Mouse (Mus musculus) lung, postnatal 36 days (tissue): ENCODE measurements around the gene Olfr1535.

ENCODE experiments used
- DNase-seq: peaks from one replicate; pipeline ENCODE4 v3.0.0; 2022; ENCODE audit warnings: mixed read lengths

Olfr1535 gene

DNA sequence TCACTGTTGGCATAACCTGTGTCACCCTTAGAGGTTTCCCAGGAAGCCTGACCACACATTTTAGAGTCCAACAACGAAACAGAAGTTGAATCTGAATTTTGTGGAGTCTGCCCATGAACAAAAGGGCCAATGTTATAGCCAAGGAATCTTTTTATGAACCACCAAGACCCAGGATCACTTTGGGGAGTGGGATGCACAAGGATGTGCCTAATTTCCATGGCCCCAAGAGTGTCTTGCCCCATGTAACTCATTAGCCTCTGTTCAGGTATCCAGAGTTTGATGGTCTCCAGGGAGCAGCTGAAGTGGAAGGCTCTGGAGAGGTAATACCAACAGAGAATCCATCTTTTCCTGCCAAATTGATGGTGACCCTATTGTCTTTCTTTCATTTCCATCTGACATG is at the start of gene Olfr1535:
Gene Olfr1535, minus strand, starts transcription at position 101 of the 400 bp plus-strand sequence.
- DNase-seq = no peak

- DNase-seq = no peak
These were observed 31.9 kb upstream of the Olfr1535 start for GRCm38 (mm10) chr13:21591618-21592017.

DNA sequence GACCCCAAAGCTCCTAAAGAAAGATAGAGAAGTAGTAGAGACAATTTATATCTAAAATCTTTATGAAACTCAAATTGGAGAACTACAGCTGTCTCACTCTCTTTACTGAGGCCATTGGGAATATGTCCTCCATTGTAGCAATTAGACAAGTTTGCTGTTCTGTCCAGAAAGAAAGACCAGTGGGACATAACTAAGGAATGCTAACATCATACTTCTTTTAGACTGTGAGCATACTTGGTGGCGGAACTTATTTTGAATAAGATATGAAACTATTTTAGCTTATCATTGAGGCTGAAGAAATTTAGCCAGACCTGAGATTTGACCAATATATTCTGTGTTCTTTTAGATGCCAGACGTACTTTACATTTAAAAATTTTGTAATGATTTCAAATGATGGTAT is 22.0 kb upstream of the Olfr1535 start, which contains the start of gene Olfr1364:
Gene Olfr1364, minus strand, starts transcription at position 101 of the 400 bp plus-strand sequence.
- no peak for DNase-seq

DNA sequence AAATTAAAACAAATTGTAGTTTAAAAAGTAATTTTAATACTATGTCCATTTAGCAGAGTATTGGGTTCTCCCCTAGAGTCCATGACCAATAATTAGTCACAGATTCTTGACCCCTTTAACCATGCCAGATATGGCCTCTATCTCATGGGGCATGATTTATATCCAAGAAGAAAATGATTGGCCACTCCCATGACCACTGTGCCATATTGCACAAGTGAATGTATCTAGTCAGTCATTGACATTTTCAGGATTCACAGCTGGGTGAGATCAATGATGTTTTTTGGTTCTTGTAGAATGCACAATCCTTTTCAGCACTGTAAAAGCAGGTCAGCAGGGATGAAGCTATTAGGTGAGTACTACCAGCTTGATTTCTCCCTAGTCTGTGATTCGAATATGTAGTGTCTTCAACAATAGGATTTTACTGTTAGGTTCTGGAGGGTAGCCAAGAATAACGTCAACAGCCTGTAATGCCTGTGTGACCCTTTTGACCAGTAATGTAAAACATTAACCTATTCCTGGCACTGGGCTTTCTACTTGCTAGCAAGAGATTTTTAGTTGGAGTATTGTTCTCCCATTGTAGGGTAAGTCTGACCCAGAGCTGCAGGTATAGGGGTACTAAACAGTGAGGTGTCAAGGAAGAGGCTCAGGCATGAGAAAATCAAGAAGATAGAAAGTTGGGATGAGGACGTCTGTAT is 9.1 kb downstream of the Olfr1535 start:
- DNase-seq = no peak

GRCm38 (mm10) chr13:21549487-21549886 is 10.2 kb downstream of the Olfr1535 start:
- peak; percentile 0 for DNase-seq

DNA sequence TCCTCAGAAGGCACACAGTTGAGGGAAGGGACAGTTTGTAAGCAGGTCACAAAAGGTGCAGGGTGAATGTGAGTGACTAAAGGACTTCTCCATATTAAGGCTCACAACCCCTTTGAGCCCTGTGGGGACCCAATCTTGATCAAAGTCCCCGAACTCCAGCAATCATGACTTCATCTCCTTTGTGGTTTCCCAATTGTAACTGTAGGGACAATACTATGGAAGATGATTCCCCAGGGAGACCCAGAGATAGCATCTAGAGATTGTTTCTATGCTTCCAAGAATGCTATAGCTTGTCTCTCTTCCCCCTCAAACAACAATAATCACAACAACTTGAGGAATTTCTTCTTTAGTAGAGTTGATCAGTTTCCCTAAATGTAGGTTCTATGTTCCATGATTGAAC is 17.0 kb downstream of the Olfr1535 start, which contains the start of gene Olfr1366:
Gene Olfr1366, minus strand, starts transcription at position 101 of the 400 bp plus-strand sequence.
- no peak for DNase-seq

DNA sequence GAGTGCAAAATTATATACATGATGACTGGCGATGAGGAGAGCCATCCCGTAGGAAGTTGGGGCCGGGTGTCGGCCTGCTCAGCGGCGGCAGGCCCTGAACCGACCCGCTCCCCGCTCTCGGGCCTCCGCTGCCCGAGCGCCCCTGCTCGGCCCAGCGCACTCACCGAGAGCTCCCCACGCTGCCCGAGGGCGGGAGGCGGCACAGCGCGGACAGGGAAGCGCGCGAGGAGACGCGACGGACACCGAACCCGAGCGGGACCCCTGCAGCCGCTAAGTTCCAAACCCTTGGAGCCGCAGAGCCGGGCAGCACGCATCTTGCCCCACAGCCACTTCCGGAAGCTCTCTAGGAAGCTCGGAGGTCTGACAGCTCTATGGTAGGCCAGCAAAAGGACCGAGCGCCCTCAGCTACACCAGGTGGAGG is 28.9 kb downstream of the Olfr1535 start, which contains the start of gene Zkscan8:
Gene Zkscan8, minus strand, starts transcription at position 340 of the 421 bp plus-strand sequence.
- peak; percentile 92 for DNase-seq

- no peak for DNase-seq
These were observed 29.6 kb downstream of the Olfr1535 start for GRCm38 (mm10) chr13:21530136-21530535.

DNA sequence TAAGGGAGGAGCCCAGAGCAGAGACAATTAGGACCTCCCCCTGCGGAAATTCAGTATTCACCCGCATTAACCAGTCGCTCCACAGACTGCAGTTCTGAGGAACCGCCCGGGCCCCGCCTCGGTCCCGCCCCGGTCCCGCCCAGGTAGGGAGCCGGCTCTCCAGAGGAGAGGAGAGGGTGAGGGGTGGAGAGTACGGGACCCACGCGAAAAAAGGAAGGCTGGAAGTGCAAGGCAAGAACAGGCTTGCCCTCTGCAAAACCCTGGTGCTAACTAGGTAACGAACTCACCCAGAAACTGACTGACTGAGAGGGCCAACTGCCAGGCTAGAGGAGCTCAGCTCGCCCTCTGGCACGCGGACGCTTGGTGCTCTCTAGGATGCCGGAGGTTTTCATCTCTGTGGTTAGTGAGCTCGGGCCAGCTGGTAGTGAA is 53.5 kb downstream of the Olfr1535 start:
- DNase-seq = peak; percentile 87
